In genomic region chr16:37011922-37012289, GRCm38 (mm10) we compare ENCODE assay signal across 8 mouse cellular contexts. TPM values are rescaled to one million over a fixed set of nuclear protein-coding genes. Genes with fewer than 3 reads are reported as not detected.
DNase-seq lines count a peak whose midpoint lies in the region; ATAC-seq and TF ChIP-seq lines count a peak whose summit lies in the region.

No protein-coding gene starts in this region.

- POLR2A ChIA-PET in Patski (lab: Charles Lee): no interaction called here

- H3K9me3 ChIP-seq in heart, embryonic 14.5 days (ENCODE audit: control insufficient read depth, low read length): no peaks in the 10 kb centered on the region
- H3K9me3 ChIP-seq in hindbrain, embryonic 10.5 days: no peaks in the 10 kb centered on the region
- H3K9me3 ChIP-seq in midbrain, embryonic 10.5 days (replicated peaks): no peaks in the 10 kb centered on the region

- H3K4me2 ChIP-seq in heart, embryonic 14.5 days (ENCODE audit: low read length): peak overlapping the region; percentile 76

- 0 out of 2 replicates have a peak, but pooled peaks cover 8% of the 10 kb centered on the region for H3K36me3 ChIP-seq in heart, embryonic 14.5 days (ENCODE audit: control insufficient read depth, insufficient read depth, low read length)
- H3K36me3 ChIP-seq in hindbrain, embryonic 10.5 days: peaks cover 16% of the 10 kb centered on the region
- peaks cover 25% of the 10 kb centered on the region for H3K36me3 ChIP-seq in midbrain, embryonic 10.5 days

- peak overlapping the region; percentile 83 for H3K9ac ChIP-seq in heart, embryonic 14.5 days (ENCODE audit: low read length)

- H3K27me3 ChIP-seq in heart, embryonic 14.5 days (ENCODE audit: control insufficient read depth, insufficient read depth, low read length): no peaks in the 10 kb centered on the region
- H3K27me3 ChIP-seq in Patski: no peaks in the 10 kb centered on the region
- H3K27me3 ChIP-seq in hindbrain, embryonic 10.5 days (ENCODE audit: insufficient read depth, poor library complexity, severe bottlenecking): no peaks in the 10 kb centered on the region
- H3K27me3 ChIP-seq in midbrain, embryonic 10.5 days (ENCODE audit: low read depth, poor library complexity, severe bottlenecking): no peaks in the 10 kb centered on the region

- peaks cover 0 to 15% of the 10 kb centered on the region in 2 experiments; a peak in 2 of 4 replicates for H3K4me1 ChIP-seq in heart, embryonic 14.5 days (ENCODE audit: control insufficient read depth in 2 of 2, insufficient read depth in 2 of 2, low read length in 2 of 2)
- H3K4me1 ChIP-seq in hindbrain, embryonic 10.5 days (replicated peaks): peaks cover 16% of the 10 kb centered on the region
- H3K4me1 ChIP-seq in midbrain, embryonic 10.5 days: peaks cover 26% of the 10 kb centered on the region

- ATAC-seq in heart, embryonic 14.5 days (ENCODE audit: insufficient number of reproducible peaks, insufficient read depth, low FRiP score, low read depth): peak; percentile 52; the same call in 1 of the 2 replicates
- ATAC-seq in Patski: peak; percentile 7

- H3K4me3 ChIP-seq in heart, embryonic 14.5 days (ENCODE audit: control insufficient read depth in 1 of 2, insufficient read depth in 1 of 2, low read depth in 1 of 2, low read length in 2 of 2): peak overlapping the region; percentile 70 to 82
- peak overlapping the region; percentile 96 for H3K4me3 ChIP-seq in hindbrain, embryonic 10.5 days
- peak overlapping the region; percentile 98 for H3K4me3 ChIP-seq in midbrain, embryonic 10.5 days

- no peak for DNase-seq in heart, adult 18-20 months
- DNase-seq in Patski (ENCODE audit: low read depth, low spot score): no peak
- DNase-seq in hindbrain, embryonic 10.5 days (ENCODE audit: low spot score): no peak
- no peak for DNase-seq in midbrain, embryonic 10.5 days (ENCODE audit: low spot score)
- no peak for DNase-seq in layer of hippocampus, postnatal 10 days (ENCODE audit: low spot score in 2 of 2)
- DNase-seq in thymus, postnatal 36 days: no peak
- DNase-seq in layer of hippocampus, adult 8-10 months (ENCODE audit: low spot score in 2 of 2): no peak

- WGBS in heart, embryonic 14.5 days: under 1% methylated on average over 26 of the region's 26 CpGs
- WGBS in hindbrain, embryonic 10.5 days: under 1% methylated on average over 26 of the region's 26 CpGs
- WGBS in midbrain, embryonic 10.5 days: under 1% methylated on average over 26 of the region's 26 CpGs

- CTCF ChIA-PET in Patski (lab: Charles Lee): no interaction called here

- in situ Hi-C loops in Patski (cut with MboI; ENCODE audit: low pct_unique_long_range_greater_than_20kb): loop anchor here (25.0 kb wide), 2 partner anchors 550 to 925 kb away; partner anchors contain the start of gene Stfa3

- TF ChIP-seq CTCF in Patski (IDR thresholded peaks at IDR 0.05): no peak

- H3K27ac ChIP-seq in heart, embryonic 14.5 days (replicated peaks in 1 of 2; ENCODE audit: control insufficient read depth in 1 of 2, insufficient read depth in 1 of 2, low read depth in 2 of 2, low read length in 2 of 2): no peak overlapping the region
- H3K27ac ChIP-seq in hindbrain, embryonic 10.5 days: peak overlapping the region; percentile 86
- peak overlapping the region; percentile 89 for H3K27ac ChIP-seq in midbrain, embryonic 10.5 days (replicated peaks)

RNA-seq across cellular contexts. Expression of gene Polq, which starts 0.3 kb away (rescaled TPM):
- polyA plus RNA-seq in heart, embryonic 14.5 days (2014; fragmentation: Nextera tagmentation; extraction: Ambion mirVana): 4.4 and 4.7 TPM in 2 replicates
- total RNA-seq in heart, adult 18-20 months (2021): 1 to 10 TPM; 4.4 to 5.8 TPM
- 3.8 TPM for polyA plus RNA-seq in Patski (2021)
- 9.6 and 12.6 TPM in 2 replicates for polyA plus RNA-seq in hindbrain, embryonic 10.5 days (2016; fragmentation: Nextera tagmentation; extraction: Ambion mirVana)
- polyA plus RNA-seq in midbrain, embryonic 10.5 days (2016; fragmentation: Nextera tagmentation; extraction: Ambion mirVana): 11.9 and 12.5 TPM in 2 replicates
- total RNA-seq in layer of hippocampus, postnatal 10 days (2021): 1 to 10 TPM; 2.7 to 2.9 TPM
- 1 to 10 TPM in 3 of 4 experiments, under 1 TPM in 1; 0.70 to 1.4 (median 1.1) TPM for total RNA-seq in layer of hippocampus, adult 8-10 months (2022)

RNA-seq across cellular contexts. Expression of gene Fbxo40, which starts 21.6 kb away (rescaled TPM):
- 12.5 and 13.0 TPM in 2 replicates for polyA plus RNA-seq in heart, embryonic 14.5 days (2014; fragmentation: Nextera tagmentation; extraction: Ambion mirVana)
- 100 to 1,000 TPM; 187 to 205 TPM for total RNA-seq in heart, adult 18-20 months (2021)
- 0.01 TPM for polyA plus RNA-seq in Patski (2021)
- polyA plus RNA-seq in hindbrain, embryonic 10.5 days (2016; fragmentation: Nextera tagmentation; extraction: Ambion mirVana): 0.15 TPM in 1 of 2 replicates, not detected in the other
- 0.02 TPM in 1 of 2 replicates, not detected in the other for polyA plus RNA-seq in midbrain, embryonic 10.5 days (2016; fragmentation: Nextera tagmentation; extraction: Ambion mirVana)
- under 1 TPM in 1 of 2 experiments, not detected in 1; 0.14 TPM for total RNA-seq in layer of hippocampus, postnatal 10 days (2021)
- under 1 TPM in 3 of 4 experiments, not detected in 1; 0.16 to 0.28 (median 0.20) TPM for total RNA-seq in layer of hippocampus, adult 8-10 months (2022)

Comparison
In these comparisons a context has a peak if more than half of its experiments do, and no peak if none do; other contexts are left out.
1. H3K27ac ChIP-seq: peak in hindbrain, embryonic 10.5 days (single experiment) and midbrain, embryonic 10.5 days (single experiment); none in heart, embryonic 14.5 days (0 of 2).
2. RNA of gene Fbxo40, which starts 21.6 kb away (polyA plus RNA-seq): 12.5 to 13.0 TPM in heart, embryonic 14.5 days; 0.02 TPM in midbrain, embryonic 10.5 days, 0.15 TPM in hindbrain, embryonic 10.5 days and 0.01 TPM in Patski (single experiment); every median in the first group is over 10 times any median in the second.
3. Peak in every context shown above with its lines, with median percentiles within 50 percentile points of each other: H3K4me3 ChIP-seq.